Mouse (Mus musculus) G1E (cell line): Measurements from ENCODE around the gene Bach2. TPM values are rescaled to one million over a fixed set of nuclear protein-coding genes. Genes with fewer than 3 reads are reported as not detected.

Experiments used
- ATAC-seq: 2 replicates; pipeline ENCODE4 v1.8.0; 2016; ENCODE audit warnings: mild to moderate bottlenecking; ENCODE audit not compliant: insufficient number of reproducible peaks, poor library complexity, low FRiP score, severe bottlenecking; ENCODE audit errors: extremely low read depth
- DNase-seq: peaks from one replicate; pipeline ENCODE4 v3.0.0; 2012; ENCODE audit warnings: low spot score
- H3K27me3 ChIP-seq: 2 replicates; pipeline ENCODE4 v1.6.1; 2012; ENCODE audit warnings: mild to moderate bottlenecking, low read length, inconsistent platforms; ENCODE audit not compliant: insufficient read depth
- H3K36me3 ChIP-seq: replicated peaks from 2 replicates; pipeline ENCODE3; 2012; ENCODE audit warnings: mild to moderate bottlenecking, inconsistent platforms
- H3K4me1 ChIP-seq: 2 replicates; pipeline ENCODE4 v1.6.1; 2012; ENCODE audit warnings: low read depth, low read length, inconsistent platforms, mixed read lengths; ENCODE audit not compliant: insufficient read depth
- H3K4me3 ChIP-seq: 2 replicates; pipeline ENCODE4 v1.5.1; 2012; ENCODE audit warnings: low read depth, mild to moderate bottlenecking, inconsistent platforms, low read length, moderate library complexity, mixed read lengths
- H3K9me3 ChIP-seq: replicated peaks from 2 replicates; pipeline ENCODE4 v1.6.1; 2012; ENCODE audit warnings: inconsistent platforms
- CTCF ChIP-seq: IDR thresholded peaks from 2 replicates; pipeline ENCODE4 v1.5.1; 2012; ENCODE audit warnings: low read depth, low read length, inconsistent platforms, mixed read lengths
- GATA1 ChIP-seq: IDR thresholded peaks from 2 replicates; pipeline ENCODE4 v1.6.1; 2012; ENCODE audit warnings: borderline replicate concordance, low read length, inconsistent platforms, mixed read lengths
- GATA2 ChIP-seq: IDR thresholded peaks from 2 replicates; pipeline ENCODE4 v1.6.1; 2012; ENCODE audit warnings: low read depth, low read length, inconsistent platforms, borderline replicate concordance
- POLR2AphosphoS5 ChIP-seq: IDR thresholded peaks from 2 replicates; pipeline ENCODE4 v1.6.1; 2012; ENCODE audit warnings: low read depth, low read length, inconsistent platforms; ENCODE audit not compliant: insufficient replicate concordance
- TAL1 ChIP-seq: conservative IDR thresholded peaks from 2 replicates; pipeline ENCODE4 v1.6.1; 2012; ENCODE audit warnings: low read depth, low read length, inconsistent platforms, mixed read lengths
- polyA plus RNA-seq: library from polyadenylated mRNA; stranded (reverse); fragments of >175 nt; gene quantifications from 2 replicates; pipeline ENCODE4 v1.2.3, GENCODE M21; 2012
- total RNA-seq, 2 experiments: library from RNA; stranded (forward) in 1 of 2; stranded (reverse) in 1 of 2; fragments of 200-1000 nt in 1 of 2; fragments of >200 nt in 1 of 2; fragmentation: Nextera tagmentation in 1 of 2; gene quantifications; 2 replicates each; pipeline ENCODE4 v1.2.3; 2014 to 2017

Gene Bach2
- total and polyA plus RNA-seq, 3 experiments, result 0.22 to 2.2 TPM; not detected in 1

DNA sequence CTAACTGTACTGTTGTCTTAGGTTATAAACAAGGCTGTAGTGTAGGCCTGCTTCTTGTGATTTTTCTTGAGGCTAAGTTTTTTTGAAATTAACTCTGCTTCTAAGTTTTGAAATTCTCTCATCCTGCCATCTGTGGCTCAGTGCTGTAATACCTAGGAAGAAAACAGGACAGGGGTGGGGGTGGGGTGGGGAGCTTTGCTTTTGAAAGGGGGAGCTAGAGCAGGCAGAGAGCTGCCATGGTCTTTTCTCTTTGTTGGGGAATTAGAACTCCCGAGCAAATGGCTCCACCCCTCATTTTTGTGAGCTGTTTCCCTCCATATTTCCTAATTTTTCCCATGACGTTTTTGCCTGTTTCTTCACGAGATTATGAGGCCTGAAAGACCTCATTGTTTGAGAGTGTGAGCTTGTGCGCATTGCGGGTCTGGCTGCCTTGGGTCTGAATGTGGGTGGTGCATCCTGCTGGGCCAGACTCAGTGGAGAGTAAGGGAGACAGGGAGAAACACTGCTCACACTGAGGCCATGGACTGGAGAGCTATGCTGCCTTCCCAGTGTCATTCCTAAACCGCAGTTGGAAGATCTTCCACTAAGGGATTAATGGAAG, 58.6 kb downstream of the Bach2 start:
- Histone ChIP-seq H3K27me3 (no peaks in the 10 kb centered on the region), H3K4me3 (no peak overlapping the region), H3K36me3 (no peaks in the 10 kb centered on the region), H3K9me3 (no peaks in the 10 kb centered on the region), H3K4me1 (no peaks in the 10 kb centered on the region)
- ATAC-seq (no peak), DNase-seq (no peak)
- no peak for TF ChIP-seq TAL1
- TF ChIP-seq GATA1, result no peak
- no peak for TF ChIP-seq POLR2AphosphoS5
- TF ChIP-seq CTCF, result no peak
- TF ChIP-seq GATA2, result no peak

DNA sequence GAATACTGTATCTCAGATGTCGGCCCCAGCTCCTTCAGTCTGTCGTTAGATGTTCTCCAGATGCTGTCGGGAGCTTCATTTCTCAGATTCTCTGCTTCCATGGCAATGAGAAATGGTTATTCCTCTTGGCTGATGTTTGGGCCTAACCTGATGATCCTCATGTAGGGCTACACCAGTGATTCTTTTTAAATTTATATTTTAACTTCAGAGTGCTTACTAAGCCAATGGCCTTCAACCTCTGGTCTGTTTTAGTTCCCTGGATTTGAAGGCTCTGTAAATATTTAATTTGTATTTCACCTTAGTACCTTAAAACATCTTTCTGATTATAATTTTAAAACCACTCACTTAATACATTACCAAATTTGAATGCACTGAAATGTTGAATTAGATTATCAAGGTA, 60.6 kb downstream of the Bach2 start:
- no peaks in the 10 kb centered on the region for H3K4me1 ChIP-seq
- TF ChIP-seq GATA2 (no peak), POLR2AphosphoS5 (no peak), GATA1 (no peak), CTCF (no peak), TAL1 (no peak)
- no peaks in the 10 kb centered on the region for H3K9me3 ChIP-seq
- no peak overlapping the region for H3K4me3 ChIP-seq
- DNase-seq, result no peak
- no peaks in the 10 kb centered on the region for H3K27me3 ChIP-seq
- no peak for ATAC-seq
- H3K36me3 ChIP-seq, result no peaks in the 10 kb centered on the region

DNA sequence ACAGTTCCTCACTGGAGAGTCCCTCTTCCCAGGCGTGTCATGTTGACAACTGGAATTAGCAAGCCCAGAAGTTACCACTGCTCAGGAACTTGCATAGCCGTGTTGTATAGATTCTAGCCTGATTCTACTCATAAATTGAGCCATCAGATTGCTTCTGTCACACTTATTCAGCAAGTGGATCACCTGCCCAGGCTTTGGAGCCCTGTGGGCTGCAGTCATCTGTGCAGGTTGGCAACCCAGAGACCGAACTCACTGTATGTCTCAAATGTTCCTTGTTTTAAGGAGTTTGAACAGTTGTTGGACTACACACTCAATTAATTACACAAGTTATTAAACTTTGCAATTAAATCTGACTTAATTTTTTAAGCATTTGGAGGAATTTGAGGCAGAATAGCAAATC, 61.4 kb downstream of the Bach2 start:
- Histone ChIP-seq H3K4me3 (no peak overlapping the region), H3K9me3 (no peaks in the 10 kb centered on the region), H3K36me3 (no peaks in the 10 kb centered on the region), H3K4me1 (no peaks in the 10 kb centered on the region), H3K27me3 (no peaks in the 10 kb centered on the region)
- DNase-seq (no peak), ATAC-seq (no peak)
- no peak for TF ChIP-seq POLR2AphosphoS5
- TF ChIP-seq GATA2, result no peak
- TF ChIP-seq GATA1, result no peak
- no peak for TF ChIP-seq TAL1
- TF ChIP-seq CTCF, result no peak

DNA sequence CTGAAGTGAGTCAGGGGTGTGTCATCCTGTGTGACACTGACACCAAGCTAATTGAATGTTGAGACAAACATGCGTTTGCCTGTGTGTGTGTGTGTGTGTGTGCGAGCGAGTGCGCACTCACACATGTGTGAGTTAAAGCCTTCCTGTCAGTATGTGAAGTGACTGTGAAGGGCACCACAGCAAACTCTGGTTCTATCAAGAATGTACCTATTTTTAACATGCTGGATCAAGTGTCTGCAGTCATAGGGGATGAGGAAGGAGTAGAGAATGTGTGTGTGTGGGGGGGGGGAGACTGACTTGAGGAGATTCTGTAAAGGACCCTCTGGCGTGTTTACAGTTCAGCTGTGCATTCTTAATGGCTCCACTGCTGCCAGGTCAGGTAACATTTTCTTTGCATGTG, 64.1 kb downstream of the Bach2 start:
- Histone ChIP-seq H3K4me1 (no peaks in the 10 kb centered on the region), H3K4me3 (no peak overlapping the region), H3K9me3 (no peaks in the 10 kb centered on the region), H3K36me3 (no peaks in the 10 kb centered on the region), H3K27me3 (peaks cover 2% of the 10 kb centered on the region; the same call in 1 of the 2 replicates)
- TF ChIP-seq CTCF (no peak), TAL1 (no peak), GATA2 (no peak), POLR2AphosphoS5 (no peak), GATA1 (no peak)
- DNase-seq (no peak), ATAC-seq (no peak)

DNA sequence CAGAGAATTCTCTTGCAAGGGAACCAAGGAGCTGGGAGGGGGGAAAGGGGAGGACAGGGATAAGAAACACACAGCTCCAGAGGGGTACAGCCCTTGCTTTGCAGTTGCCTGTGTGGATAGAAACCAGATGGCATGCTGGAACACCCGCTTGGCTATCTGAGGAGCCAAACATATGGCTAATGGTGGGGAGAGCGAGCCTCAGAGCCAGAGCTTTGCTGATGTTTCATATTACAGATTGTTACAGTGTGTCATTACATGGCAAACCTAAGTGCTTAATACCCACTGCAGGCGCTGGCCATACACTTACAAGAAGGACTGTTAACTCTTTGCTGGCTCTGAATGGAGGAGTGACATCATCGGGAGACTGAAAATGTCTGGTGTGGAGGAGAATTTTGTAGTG, 64.5 kb downstream of the Bach2 start:
- H3K4me1 ChIP-seq, result no peaks in the 10 kb centered on the region
- H3K36me3 ChIP-seq, result no peaks in the 10 kb centered on the region
- no peak overlapping the region for H3K4me3 ChIP-seq
- TF ChIP-seq GATA1 (no peak), POLR2AphosphoS5 (no peak), TAL1 (no peak), CTCF (no peak), GATA2 (no peak)
- DNase-seq (no peak), ATAC-seq (no peak)
- H3K9me3 ChIP-seq, result no peaks in the 10 kb centered on the region
- H3K27me3 ChIP-seq, result peaks cover 2% of the 10 kb centered on the region; the same call in 1 of the 2 replicates

DNA sequence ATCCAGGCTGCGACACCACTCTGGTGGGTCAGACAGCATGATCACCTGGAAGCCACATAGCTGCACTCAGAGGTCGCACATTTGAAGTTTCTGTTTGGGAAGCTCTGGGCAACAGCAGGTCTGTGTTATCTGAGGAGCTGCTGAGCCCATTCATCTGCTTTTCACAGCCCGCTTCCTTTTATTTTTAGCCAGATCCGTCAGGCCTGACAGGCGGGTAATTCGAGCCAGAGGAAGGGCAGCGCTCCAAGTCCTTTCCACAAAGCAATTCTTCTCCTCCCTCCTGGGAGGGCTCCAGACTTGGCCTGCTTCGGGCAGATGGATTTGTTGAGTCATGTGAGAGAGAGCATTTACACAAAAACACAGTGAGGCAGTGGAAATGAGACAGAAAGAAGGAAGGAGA, 65.1 kb downstream of the Bach2 start:
- no peaks in the 10 kb centered on the region for H3K4me1 ChIP-seq
- H3K36me3 ChIP-seq, result no peaks in the 10 kb centered on the region
- H3K9me3 ChIP-seq, result no peaks in the 10 kb centered on the region
- DNase-seq (no peak), ATAC-seq (no peak)
- peaks cover 2% of the 10 kb centered on the region; the same call in 1 of the 2 replicates for H3K27me3 ChIP-seq
- TF ChIP-seq CTCF, result no peak
- no peak for TF ChIP-seq GATA1
- no peak for TF ChIP-seq TAL1
- TF ChIP-seq GATA2, result no peak
- TF ChIP-seq POLR2AphosphoS5, result no peak
- H3K4me3 ChIP-seq, result no peak overlapping the region
